Mouse (Mus musculus) cerebellum, adult 8-10 months (tissue): ENCODE measurements around the gene Upk3bl.
"Not testable (repeated sequence)": the region's sequence is repeated elsewhere in the genome, so short reads cannot be mapped to it uniquely, and the experiment has no call there.

ENCODE experiments used
- DNase-seq: peaks from one replicate; pipeline ENCODE4 v3.0.0; 2022

Upk3bl gene

DNA sequence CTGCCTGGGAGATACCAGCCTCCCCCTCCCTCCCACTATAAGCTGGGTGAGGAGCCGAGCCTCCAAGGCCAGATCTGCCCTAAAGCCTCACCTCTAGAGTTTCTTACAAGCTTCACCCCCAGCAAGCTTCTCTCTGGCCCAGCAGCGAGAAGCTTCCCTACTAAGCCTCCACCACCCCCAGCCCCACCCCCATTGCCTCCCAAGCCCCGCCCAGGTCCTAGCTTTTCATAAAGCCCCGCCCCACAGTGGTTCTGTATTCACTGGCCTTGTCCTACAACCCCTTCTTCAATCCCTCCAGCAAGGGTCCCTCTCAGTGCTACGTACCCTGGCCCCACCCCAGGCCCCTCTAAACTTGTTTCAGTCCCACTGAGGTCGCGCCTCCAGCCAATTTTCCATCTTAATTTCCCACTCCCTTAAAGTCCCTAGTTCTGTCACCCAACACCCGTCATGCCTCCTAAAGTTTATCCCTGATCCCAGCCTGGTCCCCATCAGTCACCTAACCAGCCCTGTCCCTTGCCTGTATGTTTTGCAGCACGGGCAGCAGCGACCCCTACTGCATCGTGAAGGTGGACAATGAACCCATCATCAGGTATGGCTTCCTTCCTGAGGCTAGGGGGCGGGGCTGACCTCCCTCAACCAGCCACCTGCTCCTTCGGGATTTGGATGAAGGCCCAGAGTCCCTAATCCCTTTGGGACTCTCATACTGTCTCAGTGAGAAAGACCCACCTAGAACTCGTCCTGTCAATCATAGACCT, 34.7 kb downstream of the Upk3bl start:
- no peak for DNase-seq

DNA sequence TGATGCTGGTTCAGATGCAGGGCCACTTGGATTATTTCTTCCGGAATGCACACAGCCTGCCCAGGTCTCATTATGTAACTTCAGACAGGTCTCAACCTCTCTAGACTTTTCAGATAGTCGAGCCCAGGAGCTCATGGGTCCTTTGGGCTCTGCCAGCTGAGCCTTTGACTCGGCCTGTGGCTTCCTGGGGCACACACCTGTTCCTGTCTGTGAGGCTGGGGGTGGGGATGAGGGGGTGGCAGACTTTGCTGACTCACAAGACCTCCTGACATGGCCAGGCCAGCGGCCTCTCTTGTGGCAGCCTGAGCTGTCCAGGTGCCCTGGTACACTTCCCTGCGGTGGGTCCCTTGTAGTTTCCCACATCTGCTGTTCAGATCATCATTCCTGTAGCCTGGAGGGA, 37.6 kb downstream of the Upk3bl start:
- no peak for DNase-seq

DNA sequence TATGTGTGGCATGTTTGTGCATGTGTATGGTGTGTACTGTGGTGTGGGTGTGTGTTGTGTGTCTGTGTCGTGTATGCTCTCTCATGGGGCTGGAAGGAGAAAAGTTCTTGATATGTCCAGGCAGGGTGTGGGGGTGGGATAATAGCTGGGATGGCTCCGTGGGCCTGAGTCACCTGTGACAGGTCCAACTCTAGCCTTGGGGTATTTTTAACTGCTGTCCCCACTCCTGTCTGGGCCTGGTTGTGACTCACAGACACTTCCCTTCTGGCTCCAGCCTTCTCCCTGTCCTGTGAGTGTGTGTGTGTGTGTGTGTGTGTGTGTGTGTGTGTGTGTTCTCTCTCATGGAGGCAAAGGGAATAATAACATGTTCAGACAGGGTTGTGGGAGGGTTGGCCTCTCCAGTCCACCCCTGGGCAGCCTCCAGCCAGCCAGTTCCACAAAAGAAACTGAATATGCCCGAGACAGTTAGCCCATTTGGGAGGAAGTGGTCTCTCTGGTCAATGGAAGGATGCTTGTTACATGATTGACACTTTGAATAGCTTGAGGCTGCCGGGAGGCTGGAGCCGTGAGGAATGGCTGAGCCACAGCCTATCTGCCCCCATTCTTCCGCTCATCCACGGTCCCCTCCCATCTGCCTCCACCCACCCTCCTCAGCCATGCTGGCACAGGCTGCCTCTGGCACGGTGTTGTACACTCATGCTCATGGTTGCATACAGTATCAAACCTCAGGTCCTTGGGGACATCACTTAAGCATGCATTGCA, 40.1 kb downstream of the Upk3bl start:
- DNase-seq, result no peak

DNA sequence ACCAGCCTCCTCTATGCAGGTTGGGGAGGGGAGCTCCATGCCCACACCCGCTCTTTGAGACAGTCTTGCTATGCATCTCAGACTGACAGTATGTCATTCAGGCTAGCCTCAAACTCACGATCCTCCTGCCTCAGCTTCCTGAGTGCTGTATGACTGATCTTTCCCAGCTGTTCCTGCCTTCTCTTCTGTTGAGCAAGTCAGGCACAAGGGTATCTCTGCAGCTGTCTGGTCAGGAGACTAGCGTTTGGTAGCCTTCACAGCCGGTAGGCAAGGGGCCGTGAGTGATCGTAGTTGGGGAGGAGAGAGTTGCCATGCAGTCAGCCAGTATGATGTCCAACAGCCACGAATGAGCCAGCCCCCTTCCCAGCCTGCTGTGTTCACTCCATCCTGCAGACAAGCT, 40.8 kb downstream of the Upk3bl start:
- no peak for DNase-seq

DNA sequence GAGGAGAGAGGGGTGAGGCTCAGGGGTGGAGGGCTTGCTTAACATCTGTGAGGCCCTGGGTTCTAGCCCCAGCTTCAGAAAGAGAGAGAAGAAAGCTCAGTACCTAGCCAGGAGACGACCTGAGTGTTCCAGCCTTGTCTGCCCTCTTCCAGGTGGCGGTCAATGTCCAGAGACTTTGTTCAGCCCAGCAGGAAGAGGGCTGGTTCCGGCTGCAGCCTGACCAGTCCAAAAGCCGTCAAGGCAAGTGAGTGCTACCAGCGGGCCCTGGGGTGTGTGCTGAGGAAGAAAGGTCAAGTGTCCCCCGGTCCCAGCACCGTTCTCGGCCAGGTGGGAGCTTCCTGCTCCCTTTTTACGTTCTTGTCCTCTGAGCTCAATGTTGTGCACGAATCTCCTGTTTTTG, 44.2 kb downstream of the Upk3bl start:
- no peak for DNase-seq

DNA sequence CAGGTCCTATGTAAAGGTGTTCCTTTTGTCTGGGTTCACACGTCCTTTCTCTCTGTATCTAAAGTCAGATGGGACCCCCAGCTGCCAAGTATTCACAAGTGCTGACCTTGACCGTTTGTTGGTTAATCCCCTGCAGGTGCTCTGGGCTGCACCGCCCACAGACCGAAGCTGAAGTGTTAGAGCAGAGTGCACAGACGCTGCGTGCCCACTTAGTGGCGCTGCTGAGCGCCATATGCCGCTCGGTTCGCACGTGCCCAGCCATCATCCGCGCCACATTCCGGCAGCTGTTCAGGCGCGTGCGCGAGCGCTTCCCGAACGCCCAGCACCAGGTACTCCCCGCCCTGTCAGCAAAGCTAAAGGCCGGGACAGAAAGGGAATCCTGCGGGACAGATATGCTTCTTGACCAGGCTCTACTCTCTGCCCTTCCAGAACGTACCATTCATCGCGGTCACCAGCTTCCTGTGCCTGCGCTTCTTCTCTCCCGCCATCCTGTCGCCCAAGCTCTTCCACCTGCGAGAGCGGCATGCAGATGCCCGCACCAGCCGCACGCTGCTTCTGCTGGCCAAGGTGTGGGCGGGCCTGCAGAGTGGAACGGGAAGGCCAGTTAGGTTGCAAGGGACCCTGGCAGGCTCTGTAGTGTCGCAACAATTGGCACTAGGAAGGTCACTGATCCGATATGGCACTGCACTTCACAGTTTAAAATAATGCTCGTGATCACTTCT, 48.0 kb downstream of the Upk3bl start:
- DNase-seq, result peak; percentile 69

DNA sequence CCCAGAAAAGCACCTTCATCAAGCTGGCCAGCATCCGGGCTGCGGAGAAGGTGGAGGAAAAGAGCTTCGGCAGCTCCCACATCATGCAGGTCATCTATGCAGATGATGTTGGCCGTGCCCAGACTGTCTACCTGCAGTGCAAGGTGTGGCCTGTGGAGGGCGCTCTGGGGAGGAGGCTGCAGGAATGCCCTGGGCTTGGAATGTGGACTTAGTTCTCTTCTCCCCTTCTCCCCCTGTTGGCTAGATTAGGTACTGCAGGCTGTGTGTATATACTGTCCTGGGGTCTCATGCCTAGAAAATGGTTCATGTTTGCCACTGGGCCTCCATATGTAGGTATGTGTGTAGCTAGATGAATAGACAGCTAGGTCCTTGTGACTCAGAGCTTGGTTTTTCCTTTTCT, 50.2 kb downstream of the Upk3bl start:
- DNase-seq, result no peak

DNA sequence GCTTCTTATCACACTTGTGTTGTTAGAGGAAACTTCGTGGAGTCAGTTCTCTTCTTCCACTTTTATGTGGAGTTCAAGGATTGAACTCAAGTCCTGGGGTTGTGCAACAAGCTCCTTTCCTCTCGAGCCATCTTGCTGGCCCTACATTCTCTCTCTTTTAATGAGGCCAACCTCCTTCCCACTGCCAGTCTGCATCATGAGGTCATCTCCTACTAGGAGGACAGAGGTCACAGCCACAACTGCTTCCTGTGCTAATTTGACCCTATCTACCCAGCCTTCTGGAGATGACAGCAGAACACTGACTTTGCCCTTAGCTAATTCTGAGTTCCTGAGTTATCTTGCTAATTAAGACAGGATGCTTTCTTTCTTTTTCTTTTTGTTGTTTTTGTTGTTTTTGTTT, 54.2 kb downstream of the Upk3bl start:
- no peak for DNase-seq

DNA sequence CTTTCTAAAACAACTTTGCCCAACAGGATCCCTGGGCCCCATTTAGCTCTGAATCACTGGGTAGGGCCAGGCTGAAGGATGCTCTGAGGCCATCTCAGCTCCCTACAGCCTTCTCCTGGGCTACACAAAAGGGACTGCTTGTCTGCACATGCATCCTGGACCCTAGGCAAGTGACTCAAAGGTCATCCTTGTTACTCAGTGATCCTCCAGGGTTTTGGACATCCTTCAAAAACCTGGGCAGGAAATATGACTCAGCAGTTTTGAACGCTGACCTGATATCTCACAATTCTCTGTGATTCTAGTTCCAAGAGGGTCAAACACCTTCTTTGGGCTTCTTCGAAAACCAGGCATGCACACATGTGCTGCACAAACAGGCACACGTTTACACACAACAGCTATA, 54.8 kb downstream of the Upk3bl start:
- no peak for DNase-seq

DNA sequence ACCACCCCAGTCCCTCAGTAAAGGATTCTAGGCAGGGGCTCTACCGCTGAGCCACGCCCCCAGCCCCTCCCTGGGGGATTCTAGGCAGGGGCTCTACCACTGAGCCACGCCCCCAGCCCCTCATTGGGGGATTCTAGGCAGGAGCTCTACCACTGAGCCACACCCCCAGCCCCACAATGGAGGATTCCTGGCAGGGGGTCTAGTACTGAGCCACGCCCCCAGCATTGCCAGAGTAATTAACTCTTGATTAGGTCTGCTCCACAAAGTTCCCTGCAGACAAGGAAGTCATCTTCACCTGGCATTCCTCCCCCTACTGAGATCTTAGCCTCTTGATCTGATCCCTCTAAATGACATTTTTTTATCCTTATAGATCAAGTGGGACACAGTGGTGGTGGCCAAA, 59.3 kb downstream of the Upk3bl start:
- not testable (repeated sequence) for DNase-seq
